Mouse (Mus musculus): Measurements from ENCODE around the gene Fam126b.

DNA sequence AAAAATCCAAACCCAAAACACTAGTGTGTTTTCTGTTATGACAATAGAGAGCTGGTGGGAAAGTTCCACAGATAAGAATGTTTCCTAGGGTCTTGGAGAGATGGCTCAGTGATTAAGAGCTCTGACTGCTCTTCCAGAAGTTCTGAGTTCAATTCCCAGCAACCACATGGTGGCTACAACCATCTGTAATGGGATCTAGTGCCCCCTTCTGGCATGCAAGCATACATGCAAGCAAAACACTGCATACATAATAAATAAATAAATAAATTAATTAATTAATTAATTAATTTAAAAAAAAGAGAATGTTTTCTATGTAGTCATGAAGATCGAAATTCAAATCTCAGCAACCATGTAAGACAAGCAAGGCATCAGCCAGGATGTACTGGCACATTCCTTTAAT, 87.4 kb downstream of the Fam126b start:
- no peak for TF ChIP-seq CTCF (IDR thresholded peaks at IDR 0.05; ENCODE audit: low read depth, low read length)
- TF ChIP-seq POLR2A (IDR thresholded peaks at IDR 0.05; ENCODE audit: borderline replicate concordance, low read depth, low read length), result no peak
